Mouse (Mus musculus): ENCODE data around the gene Far1. TPM values are rescaled to one million over a fixed set of nuclear protein-coding genes. Genes with fewer than 3 reads are reported as not detected.

The Far1 gene
- 62.5 TPM for total RNA-seq (2023)

DNA sequence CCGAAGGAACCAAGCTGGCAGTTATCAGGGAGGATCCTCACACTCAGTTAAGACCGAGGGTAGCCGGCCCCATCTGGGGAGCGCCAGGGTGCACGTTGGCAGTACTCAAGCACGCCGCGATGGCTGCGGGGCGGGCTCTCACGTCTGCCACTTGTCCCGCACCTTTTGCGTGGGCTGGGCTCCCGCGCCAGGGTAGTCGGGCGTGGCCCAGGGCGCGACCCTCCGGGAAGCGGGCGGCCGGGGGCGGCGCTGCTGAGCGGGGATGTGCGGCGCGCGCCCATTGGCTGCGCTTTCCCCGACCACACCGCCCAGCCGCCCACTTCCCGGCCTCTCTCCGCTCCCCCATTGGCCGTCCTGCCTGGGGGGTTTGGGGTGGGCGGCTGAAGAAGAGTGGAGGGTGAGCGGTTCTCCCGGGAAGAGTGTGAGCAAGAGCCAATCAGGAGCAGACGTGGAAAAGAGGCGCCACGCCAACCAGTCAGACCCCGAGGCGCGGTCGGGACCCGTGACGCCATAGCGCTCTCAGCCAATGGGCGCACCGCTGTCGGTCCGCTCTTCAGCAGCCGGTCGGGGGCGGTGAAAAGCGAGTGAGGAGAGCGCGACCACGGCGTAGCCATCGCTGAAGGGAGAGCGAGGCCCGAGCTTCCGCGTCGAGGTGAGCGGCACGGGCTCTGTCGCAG, at the start of gene Far1:
TSS of gene Far1 (plus strand) at position 549 of the 677 bp plus-strand sequence.

Other genes starting within 250 kb of the Far1 start
- 15.4 TPM for gene Btbd10, start 144.4 kb upstream of the Far1 start, total RNA-seq (2023)
- gene Pth, start 125.3 kb upstream of the Far1 start, total RNA-seq (2023), result not detected